Mouse (Mus musculus) thymus, postnatal 14 days (tissue): ENCODE measurements around the gene Cep350.
"Not testable (repeated sequence)": the region's sequence is repeated elsewhere in the genome, so short reads cannot be mapped to it uniquely, and the experiment has no call there.

Experiments used
- DNase-seq: peaks from one replicate; pipeline ENCODE4 v3.0.0; 2021

Cep350 gene

DNA sequence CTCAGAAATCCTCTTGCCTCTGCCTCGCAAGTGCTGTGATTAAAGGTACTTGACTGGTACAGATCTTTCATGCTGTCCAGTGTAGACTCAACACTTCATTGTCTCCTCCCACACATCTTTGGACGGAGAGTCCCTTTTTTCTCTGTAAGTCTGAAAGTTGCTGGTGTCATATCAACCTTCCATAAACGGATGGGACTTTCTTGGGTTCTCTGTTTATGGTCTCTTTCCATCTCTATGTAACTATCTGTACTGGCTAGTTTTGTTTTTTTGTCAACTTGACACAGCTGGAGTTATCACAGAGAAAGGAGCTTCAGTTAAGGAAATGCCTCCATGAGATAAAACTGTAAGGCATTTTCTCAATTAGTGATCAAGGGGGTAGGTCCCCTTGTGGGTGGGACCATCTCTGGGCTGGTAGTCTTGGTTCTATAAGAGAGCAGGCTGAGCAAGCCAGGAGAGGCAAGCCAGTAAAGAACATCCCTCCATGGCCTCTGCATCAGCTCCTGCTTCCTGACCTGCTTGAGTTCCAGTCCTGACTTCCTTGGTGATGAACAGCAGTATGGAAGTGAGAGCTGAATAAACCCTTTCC lies 90.3 kb downstream of the Cep350 start:
- DNase-seq, result not testable (repeated sequence)

DNA sequence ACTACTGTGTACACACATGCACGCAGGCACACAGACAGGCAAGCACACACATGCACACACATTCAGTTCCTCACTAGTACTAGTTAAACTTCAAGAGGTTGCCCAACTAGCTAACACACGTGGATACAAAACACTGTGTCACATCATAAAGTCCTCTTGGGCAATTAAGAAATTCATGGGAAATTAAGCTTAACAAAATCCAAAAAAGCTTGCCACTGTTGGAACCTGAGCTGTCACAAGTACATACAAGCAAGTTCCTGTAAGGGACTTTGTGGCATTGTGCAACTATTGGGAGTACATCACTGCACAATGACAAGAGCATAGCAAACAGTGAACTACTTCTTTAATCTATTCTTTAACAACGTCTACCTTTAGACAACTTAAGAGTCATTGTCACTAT lies 93.5 kb downstream of the Cep350 start:
- no peak for DNase-seq

GRCm38 (mm10) chr1:155862967-155863366 lies 110.1 kb downstream of the Cep350 start:
- peak; percentile 7 for DNase-seq

DNA sequence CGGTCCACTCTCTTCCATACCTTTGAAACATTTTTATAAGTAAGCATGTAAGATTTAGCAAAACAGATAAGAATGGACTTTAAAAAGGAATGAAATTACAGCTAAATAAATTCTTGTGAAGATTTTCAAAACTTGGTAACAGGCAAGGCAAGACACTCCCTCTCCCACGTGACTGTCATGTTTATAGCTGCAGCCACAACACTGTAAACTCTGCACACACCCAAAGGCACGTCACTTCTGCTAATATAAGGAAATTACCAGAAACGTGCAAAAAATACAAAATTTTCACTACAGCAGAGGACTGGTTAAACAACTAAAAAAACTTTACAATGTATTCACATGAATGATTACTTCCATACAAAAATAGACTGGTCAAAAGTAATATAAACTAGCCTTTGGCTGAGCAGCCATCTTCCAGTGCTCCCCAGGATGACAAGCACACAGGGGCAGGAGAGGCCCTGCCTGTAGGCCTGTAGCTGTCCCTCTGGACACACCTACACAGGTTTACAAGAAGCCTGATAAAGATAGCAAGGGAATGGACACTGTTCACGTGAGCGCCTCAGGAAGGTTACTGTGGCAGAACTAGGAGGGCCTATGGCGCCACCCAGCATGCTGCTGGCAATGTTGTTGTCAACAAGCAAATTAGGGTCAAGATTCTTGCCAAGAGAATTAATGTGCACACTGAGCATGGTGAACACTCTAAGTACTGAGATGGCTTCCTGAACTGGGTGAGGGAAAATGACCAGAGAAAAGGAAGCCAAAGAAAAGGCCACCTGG lies 117.9 kb downstream of the Cep350 start:
- no peak for DNase-seq

- DNase-seq, result no peak
Observed at GRCm38 (mm10) chr1:155853009-155853408, 120.0 kb downstream of the Cep350 start.

DNA sequence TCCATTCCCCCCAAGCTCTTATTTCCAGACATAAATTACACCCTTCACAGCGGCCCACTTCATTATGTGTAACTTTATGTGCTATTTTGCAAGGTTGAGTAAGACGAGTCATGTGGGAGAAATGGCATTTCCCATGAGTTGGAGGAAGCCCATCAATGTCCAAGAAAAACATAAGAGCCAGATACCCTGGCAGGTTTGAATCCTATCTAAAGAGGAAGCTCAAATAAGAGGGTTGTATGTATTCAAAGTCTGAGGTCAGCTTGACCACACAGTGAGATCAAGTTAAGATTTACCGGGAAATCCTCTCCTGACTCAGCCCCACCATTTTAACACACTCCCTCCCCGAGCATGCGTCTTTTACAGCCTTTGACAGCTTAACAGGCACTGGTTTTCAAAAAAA lies 128.8 kb downstream of the Cep350 start:
- no peak for DNase-seq

DNA sequence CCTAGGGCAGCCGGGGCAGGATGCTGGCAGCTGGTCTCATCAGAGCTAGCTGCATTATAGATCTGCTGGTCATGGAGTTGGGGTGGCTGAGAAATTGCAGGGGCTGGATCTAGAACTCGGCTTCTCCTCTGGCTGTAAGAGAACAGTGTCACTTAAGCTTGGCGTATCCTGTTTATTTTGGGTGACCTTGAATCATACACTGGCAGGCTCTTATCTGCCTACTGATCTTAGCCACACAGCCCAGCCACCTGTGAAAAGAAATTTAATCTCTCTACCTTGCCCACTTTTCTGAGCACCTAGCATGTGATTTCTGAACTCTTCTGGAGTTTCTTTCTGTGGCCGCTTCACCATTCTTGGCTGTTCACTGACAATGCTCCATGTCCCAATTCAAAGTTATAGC lies 129.5 kb downstream of the Cep350 start:
- no peak for DNase-seq

- DNase-seq, result no peak
Observed at GRCm38 (mm10) chr1:155835667-155836066, 137.4 kb downstream of the Cep350 start.

DNA sequence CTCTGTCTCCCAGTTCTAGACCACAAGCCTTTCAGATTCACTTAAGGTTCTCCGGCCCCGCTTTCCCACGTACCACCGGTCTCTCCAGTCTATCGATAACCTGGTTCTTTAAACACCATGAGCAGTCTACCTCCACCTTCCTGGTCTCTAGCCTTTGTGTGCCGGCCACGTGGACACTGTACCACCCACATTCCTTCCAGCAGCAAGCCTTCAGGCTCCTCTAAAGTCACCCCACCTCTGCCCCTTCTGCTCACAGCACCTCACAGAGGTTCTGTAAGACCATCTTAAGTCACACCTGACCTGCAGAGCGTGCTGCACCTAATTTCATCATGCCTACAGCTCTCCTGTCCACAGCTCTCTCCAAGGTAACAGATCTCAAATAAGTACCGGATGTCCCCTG lies 139.4 kb downstream of the Cep350 start:
- DNase-seq, result no peak

DNA sequence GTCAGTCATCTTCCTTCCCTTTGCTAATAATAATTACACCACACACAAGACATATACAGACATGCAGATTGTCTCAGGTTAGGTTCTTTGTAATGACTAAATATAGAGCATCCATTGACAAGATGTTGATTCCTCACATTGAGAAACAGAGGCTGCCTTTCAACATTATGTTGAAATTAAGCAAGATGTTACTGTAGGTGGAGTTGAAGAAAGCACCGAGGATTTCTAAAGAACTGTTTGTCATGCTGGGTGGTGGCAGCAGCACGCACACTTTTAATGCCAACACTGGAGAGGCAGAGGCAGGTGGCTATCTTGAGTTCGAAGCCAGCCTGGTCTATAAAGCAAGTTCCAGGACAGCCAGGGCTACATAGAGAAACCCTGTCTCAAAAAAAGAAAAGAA lies 141.1 kb downstream of the Cep350 start:
- no peak for DNase-seq

- no peak for DNase-seq
Observed at GRCm38 (mm10) chr1:155830861-155831260, 142.2 kb downstream of the Cep350 start.

DNA sequence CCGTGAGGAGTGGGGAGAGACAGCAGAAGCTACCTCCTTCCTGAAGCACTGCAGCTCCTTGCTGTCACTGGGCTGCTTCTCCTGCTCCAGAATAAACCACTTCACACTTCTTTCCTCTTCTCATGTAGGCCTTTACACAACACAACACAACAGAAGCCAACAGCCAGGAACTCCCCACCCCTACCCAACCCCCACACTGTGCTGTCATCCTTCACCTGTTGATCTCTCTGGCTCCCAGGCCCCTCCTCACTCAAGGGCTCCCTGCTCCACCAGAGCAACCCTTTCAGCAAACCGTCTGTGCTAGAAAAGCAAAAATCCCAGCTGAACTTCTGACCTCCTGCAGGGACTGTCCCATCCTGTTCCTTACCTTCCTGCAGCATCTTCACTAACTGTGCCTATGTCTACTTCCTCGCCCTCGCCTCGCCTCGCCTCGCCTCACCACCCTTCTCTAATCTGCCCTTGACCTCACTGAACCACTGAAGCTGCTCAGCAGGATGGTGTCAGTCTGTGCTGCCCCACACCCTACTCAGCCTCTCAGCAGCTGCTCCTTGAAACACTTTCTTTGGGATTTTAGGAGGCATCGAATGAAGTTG lies 145.3 kb downstream of the Cep350 start:
- no peak for DNase-seq

GRCm38 (mm10) chr1:155826803-155827395 lies 146.2 kb downstream of the Cep350 start:
- DNase-seq, result no peak

DNA sequence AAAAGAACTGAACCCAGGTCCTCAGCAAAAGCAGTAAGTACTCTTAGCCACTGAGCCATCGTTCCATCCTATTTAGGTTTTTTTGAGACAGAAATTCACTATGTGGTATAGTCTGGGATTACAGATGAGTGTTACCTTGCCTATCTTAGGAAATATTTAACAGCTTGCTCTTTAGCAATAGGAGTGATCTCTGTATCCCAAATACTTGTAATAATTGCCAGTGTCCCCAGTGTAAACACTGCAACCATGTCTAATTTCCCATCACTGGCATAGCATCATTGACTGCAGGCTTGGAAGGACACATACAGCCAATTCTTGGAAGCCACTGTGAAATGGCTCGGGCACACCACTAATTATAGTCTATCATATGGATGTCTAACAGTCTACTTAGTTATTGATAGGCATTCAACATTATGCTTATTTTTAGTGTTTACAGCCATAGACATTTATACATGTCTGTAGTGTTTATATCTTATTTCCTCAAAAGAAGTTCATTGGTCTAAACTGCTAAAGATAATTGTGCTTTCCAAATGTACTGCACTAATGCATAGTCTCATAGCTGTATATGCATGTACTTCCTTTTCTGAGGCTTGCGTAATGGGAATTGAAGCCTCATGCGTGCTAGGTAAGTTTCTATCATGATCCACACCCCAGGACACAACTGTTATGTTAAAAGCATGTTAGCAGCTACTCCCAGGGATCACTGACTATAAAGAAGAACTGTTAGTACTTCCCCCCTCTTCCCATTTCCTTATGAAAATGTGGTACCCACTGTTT lies 146.9 kb downstream of the Cep350 start:
- DNase-seq, result no peak

DNA sequence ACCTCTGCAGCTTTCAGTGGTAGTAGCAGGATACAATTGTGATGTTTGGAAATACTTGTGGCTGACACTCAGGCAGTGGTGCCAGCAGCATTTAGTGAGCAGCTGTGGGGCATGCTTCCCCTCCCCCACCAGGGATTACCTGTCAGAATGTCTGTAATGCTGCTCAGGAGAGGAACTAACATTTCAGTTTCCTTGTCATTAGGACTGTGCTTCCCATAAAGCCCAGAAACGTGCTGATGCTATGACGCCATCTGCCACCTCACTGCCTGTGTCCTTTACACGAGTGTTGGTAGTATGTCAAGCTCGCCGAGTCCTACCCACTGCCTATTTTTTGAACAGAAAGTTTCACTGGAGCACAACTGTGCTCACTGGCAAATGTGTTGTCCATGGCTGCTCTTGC lies 152.4 kb downstream of the Cep350 start:
- DNase-seq, result no peak

GRCm38 (mm10) chr1:155816167-155816566 lies 156.9 kb downstream of the Cep350 start:
- no peak for DNase-seq

GRCm38 (mm10) chr1:155812581-155813499 lies 160.2 kb downstream of the Cep350 start, which contains the start of gene Qsox1:
Gene Qsox1 (minus strand): TSS chr1:155812889.
- DNase-seq, result peak; percentile 90

DNA sequence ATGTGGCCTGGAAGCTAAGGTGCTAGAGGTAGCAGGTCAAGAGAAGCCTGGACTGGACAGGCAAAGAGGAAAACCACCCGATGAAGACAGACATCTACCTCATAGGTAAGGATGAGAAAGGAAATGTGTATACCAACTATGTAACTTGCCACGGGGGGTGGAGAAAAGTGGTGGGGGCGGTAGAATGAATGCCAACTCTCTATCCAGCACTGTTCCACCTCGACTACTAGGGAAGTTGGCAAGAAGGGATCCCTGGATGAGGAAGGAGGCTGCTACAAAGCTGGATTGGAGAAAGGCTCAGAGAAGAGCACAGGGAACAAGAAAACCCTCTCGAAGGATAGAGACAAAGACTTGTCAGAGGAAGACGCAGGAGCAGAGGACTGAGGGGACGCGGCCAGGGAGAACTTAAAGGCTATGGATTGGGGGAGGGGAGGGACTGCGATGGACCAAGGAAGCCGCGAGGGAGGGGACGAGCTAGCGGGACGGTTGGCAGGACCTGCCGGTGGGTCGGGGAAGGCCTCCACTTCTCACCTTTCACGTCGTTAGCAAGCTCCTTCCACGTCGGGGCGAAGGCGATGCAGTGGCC lies 161.0 kb downstream of the Cep350 start:
- no peak for DNase-seq

GRCm38 (mm10) chr1:155810616-155811015 lies 162.4 kb downstream of the Cep350 start:
- DNase-seq, result no peak

DNA sequence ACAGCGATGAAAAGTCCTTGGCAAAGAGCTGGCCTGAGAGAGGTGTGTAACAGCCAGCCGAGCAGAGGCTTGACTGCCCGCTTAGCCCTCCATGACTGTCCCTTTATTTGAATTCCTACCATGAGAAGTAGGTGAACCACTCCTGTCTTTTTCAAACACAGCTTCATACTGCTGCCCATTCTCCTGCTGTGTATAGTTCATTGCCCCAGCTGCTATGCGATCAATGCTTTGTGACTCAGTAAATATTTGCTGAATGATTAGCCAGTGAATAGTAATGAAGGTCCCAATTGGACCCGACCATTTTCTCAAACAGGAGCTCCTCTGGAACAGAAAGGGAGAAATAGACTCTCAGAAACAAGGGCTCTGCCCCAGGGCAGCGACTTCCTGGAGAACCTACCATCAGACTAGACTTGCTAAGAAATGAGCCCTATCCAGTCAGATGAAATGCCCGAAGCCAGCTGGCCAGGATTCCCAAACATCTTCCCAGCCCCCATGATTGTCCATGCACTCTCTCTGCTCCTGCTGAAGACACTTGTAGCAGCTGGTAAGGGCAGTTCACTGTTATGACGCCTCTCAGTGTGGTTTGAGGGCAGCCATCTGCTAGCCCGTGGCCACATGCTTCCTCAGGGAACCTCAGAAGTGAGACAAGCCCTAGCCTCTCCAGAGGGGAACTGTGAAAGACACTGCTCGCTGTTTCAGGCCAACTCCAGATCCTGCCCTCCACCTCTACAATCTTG lies 163.2 kb downstream of the Cep350 start:
- DNase-seq, result no peak

DNA sequence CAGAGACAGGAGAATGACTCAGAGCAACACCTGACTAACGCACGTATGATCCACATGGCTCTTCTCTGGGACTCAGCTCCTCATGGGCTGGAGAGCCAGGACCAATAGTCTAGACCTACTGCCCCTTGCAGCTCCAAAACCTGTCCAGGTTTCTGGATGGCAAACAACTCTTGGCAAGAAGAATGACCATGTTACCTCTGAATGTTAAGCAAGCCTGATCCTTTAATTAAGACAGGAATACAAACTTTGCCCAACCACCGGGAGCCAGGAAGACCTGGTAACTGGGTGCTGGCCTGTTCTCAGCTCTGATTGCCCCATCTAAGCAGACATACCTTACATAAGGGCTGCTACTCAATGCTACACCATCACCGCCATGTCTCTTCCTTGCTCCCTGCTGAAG lies 164.8 kb downstream of the Cep350 start:
- DNase-seq, result no peak
